In the genomic region with DNA sequence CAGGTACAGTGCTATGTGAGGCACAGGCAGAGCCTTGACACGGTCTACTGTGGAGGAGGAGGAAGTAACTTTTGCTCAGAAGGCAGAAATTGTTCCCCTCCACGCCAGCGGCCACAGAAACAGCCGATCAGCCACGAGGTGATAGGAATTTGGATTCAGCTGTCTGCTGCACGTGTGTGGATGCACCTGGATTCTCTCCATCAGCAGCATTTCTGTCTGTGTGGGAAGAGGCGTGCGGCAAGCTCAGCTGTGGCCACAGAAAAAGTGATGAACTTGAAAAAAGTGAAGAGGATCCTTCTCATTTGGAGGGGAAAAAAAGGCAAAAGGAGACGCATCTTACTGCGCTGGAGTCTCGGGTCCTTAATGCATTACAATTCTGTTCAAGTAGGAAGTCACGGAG, we compare ENCODE assay signal across 16 mouse cellular contexts.
"Had no signal": no experiment of that assay in that cellular context is flagged by ENCODE, and none has a peak within 500 bp of the region (broad histone marks: within the 10 kb centered on the region; RNA-seq: fewer than 3 reads in every experiment).

No protein-coding gene starts in this region.

- DNase-seq: lung, adult 18-20 months; lung, embryonic 14.5 days; lung, postnatal 10 days; lung, postnatal 4 days; midbrain, embryonic 14.5 days; thymus, adult 2 months; thymus, postnatal 25 days; thymus, postnatal 4 days had no signal

- H3K9me3 ChIP-seq: liver, embryonic 12.5 days; midbrain, embryonic 12.5 days; neural tube, embryonic 13.5 days; neural tube, embryonic 15.5 days; stomach, embryonic 15.5 days had no signal

- H3K4me2 ChIP-seq: liver, embryonic 12.5 days; lung, embryonic 14.5 days; midbrain, embryonic 12.5 days; neural tube, embryonic 13.5 days; neural tube, embryonic 15.5 days; stomach, embryonic 15.5 days had no signal

- ATAC-seq: liver, embryonic 12.5 days had no signal

- H3K9ac ChIP-seq: liver, embryonic 12.5 days; liver, embryonic 14.5 days; lung, embryonic 14.5 days; midbrain, embryonic 12.5 days; neural tube, embryonic 13.5 days; neural tube, embryonic 15.5 days; stomach, embryonic 15.5 days had no signal

- H3K4me1 ChIP-seq: liver, embryonic 12.5 days; stomach, embryonic 15.5 days had no signal

- H3K27me3 ChIP-seq: liver, embryonic 12.5 days; neural tube, embryonic 13.5 days; neural tube, embryonic 15.5 days; stomach, embryonic 15.5 days had no signal

- H3K36me3 ChIP-seq: liver, embryonic 12.5 days; midbrain, embryonic 12.5 days; neural tube, embryonic 13.5 days; neural tube, embryonic 15.5 days; stomach, embryonic 15.5 days had no signal

- H3K27ac ChIP-seq: liver, embryonic 12.5 days; liver, embryonic 14.5 days; midbrain, embryonic 12.5 days; neural tube, embryonic 13.5 days; neural tube, embryonic 15.5 days; stomach, embryonic 15.5 days; stomach, postnatal 0 days had no signal

- H3K4me3 ChIP-seq: liver, embryonic 12.5 days; midbrain, embryonic 12.5 days; myocyte; neural tube, embryonic 13.5 days; neural tube, embryonic 15.5 days; stomach, embryonic 15.5 days had no signal
